Mouse (Mus musculus) CH12.LX (cell line): ENCODE results near the gene Hoxa11. TPM values are rescaled to one million over a fixed set of nuclear protein-coding genes. Genes with fewer than 3 reads are reported as not detected.

Experiments
- DNase-seq: peaks from one replicate; pipeline ENCODE4 v3.0.0-alpha.2; 2013; ENCODE audit errors: extremely low read depth
- H3K27ac ChIP-seq: 2 replicates; pipeline ENCODE4 v1.5.1; 2012; ENCODE audit warnings: low read depth, mild to moderate bottlenecking, control low read depth, moderate library complexity; ENCODE audit not compliant: insufficient read depth
- H3K27me3 ChIP-seq: replicated peaks from 2 replicates; pipeline ENCODE3; 2012; ENCODE audit warnings: inconsistent platforms
- H3K36me3 ChIP-seq, 2 experiments: replicated peaks in 1 of 2; 2 replicates each; pipeline versions ENCODE3 to v1.6.1; 2012; ENCODE audit warnings: inconsistent platforms in 1 of 2, low read length in 1 of 2, mild to moderate bottlenecking in 1 of 2, mixed read lengths in 1 of 2, moderate library complexity in 1 of 2; ENCODE audit not compliant: control insufficient read depth in 1 of 2, insufficient read depth in 1 of 2
- H3K4me1 ChIP-seq, 2 experiments: 2 replicates each; pipeline ENCODE4 v1.6.1; 2012; ENCODE audit warnings: inconsistent platforms in 1 of 2, moderate library complexity in 1 of 2; ENCODE audit not compliant: insufficient read depth in 2 of 2, control insufficient read depth in 1 of 2
- H3K4me2 ChIP-seq: 2 replicates; pipeline ENCODE4 v1.6.1; 2012; ENCODE audit warnings: low read depth, mild to moderate bottlenecking, control low read depth; ENCODE audit not compliant: poor library complexity, insufficient read depth, severe bottlenecking
- H3K4me3 ChIP-seq, 3 experiments: fragments of 150-350 bp in 1 of 3; sonication (generic) in 1 of 3; replicated peaks in 1 of 3; 2 replicates each; pipeline versions ENCODE3 to v1.5.1; 2011 to 2012; ENCODE audit warnings: low read depth in 2 of 3, low read length in 2 of 3, mild to moderate bottlenecking in 2 of 3, moderate library complexity in 2 of 3, control low read depth in 1 of 3, improper control_type of control experiment in 1 of 3, inconsistent platforms in 1 of 3, mixed read lengths in 1 of 3; ENCODE audit not compliant: poor library complexity in 1 of 3
- H3K79me2 ChIP-seq: replicated peaks from 2 replicates; pipeline ENCODE4 v1.6.1; 2012; ENCODE audit warnings: mild to moderate bottlenecking, moderate library complexity; ENCODE audit not compliant: control insufficient read depth, poor library complexity, insufficient read depth, severe bottlenecking; ENCODE audit errors: extremely low read depth
- H3K9ac ChIP-seq: 2 replicates; pipeline ENCODE4 v1.6.1; 2012; ENCODE audit warnings: low read depth, mild to moderate bottlenecking, control low read depth, moderate library complexity; ENCODE audit not compliant: insufficient read depth
- H3K9me3 ChIP-seq: replicated peaks from 2 replicates; pipeline ENCODE3; 2012; ENCODE audit warnings: low read length, inconsistent platforms, mixed read lengths
- BHLHE40 ChIP-seq: IDR thresholded peaks from 2 replicates; pipeline ENCODE4 v1.6.1; 2011; ENCODE audit warnings: mild to moderate bottlenecking, low read depth, low read length, improper control_type of control experiment
- CHD1 ChIP-seq: IDR thresholded peaks from 2 replicates; pipeline ENCODE4 v1.6.1; 2012; ENCODE audit warnings: low read depth, low read length, improper control_type of control experiment, inconsistent platforms
- CHD2 ChIP-seq: IDR thresholded peaks from 2 replicates; pipeline ENCODE4 v1.6.1; 2011; ENCODE audit warnings: low read length, improper control_type of control experiment
- CTCF ChIP-seq, 2 experiments: IDR thresholded peaks in 1 of 2; conservative IDR thresholded peaks in 1 of 2; 2 replicates each; pipeline ENCODE4 v1.5.1; 2011 to 2012; ENCODE audit warnings: low read depth in 2 of 2, low read length in 2 of 2, improper control_type of control experiment in 1 of 2, inconsistent platforms in 1 of 2, mild to moderate bottlenecking in 1 of 2, moderate library complexity in 1 of 2
- E2F4 ChIP-seq: IDR thresholded peaks from 2 replicates; pipeline ENCODE4 v1.6.1; 2011; ENCODE audit warnings: low read depth, low read length, improper control_type of control experiment; ENCODE audit not compliant: insufficient replicate concordance
- ELF1 ChIP-seq: IDR thresholded peaks from 2 replicates; pipeline ENCODE4 v1.6.1; 2014; ENCODE audit warnings: low read depth, mild to moderate bottlenecking, inconsistent platforms, low read length, improper control_type of control experiment
- EP300 ChIP-seq: IDR thresholded peaks from 2 replicates; pipeline ENCODE4 v1.6.1; 2011; ENCODE audit warnings: low read length, improper control_type of control experiment
- ETS1 ChIP-seq: conservative IDR thresholded peaks from 2 replicates; pipeline ENCODE4 v1.6.1; 2012; ENCODE audit warnings: low read depth, mild to moderate bottlenecking, inconsistent platforms, low read length, improper control_type of control experiment, moderate library complexity
- GABPA ChIP-seq: IDR thresholded peaks from 2 replicates; pipeline ENCODE4 v1.6.1; 2012; ENCODE audit warnings: low read depth, low read length, improper control_type of control experiment, inconsistent platforms; ENCODE audit not compliant: insufficient replicate concordance
- HCFC1 ChIP-seq: IDR thresholded peaks from 2 replicates; pipeline ENCODE4 v1.6.1; 2012; ENCODE audit warnings: low read depth, mild to moderate bottlenecking, inconsistent platforms, low read length, improper control_type of control experiment
- IRF4 ChIP-seq: IDR thresholded peaks from 2 replicates; pipeline ENCODE4 v1.6.1; 2014; ENCODE audit warnings: low read depth, mild to moderate bottlenecking, inconsistent platforms, low read length, improper control_type of control experiment
- JUN ChIP-seq: IDR thresholded peaks from 2 replicates; pipeline ENCODE4 v1.6.1; 2011; ENCODE audit warnings: low read depth, mild to moderate bottlenecking, low read length, improper control_type of control experiment, moderate library complexity; ENCODE audit not compliant: insufficient read depth
- JUND ChIP-seq: conservative IDR thresholded peaks from 2 replicates; pipeline ENCODE4 v1.6.1; 2011; ENCODE audit warnings: low read depth, low read length, improper control_type of control experiment
- KAT2A ChIP-seq: IDR thresholded peaks from 2 replicates; pipeline ENCODE4 v1.6.1; 2012; ENCODE audit warnings: low read length, improper control_type of control experiment, inconsistent platforms; ENCODE audit not compliant: insufficient replicate concordance
- MAFK ChIP-seq: IDR thresholded peaks from 2 replicates; pipeline ENCODE4 v1.6.1; 2011; ENCODE audit warnings: low read length, improper control_type of control experiment; ENCODE audit not compliant: insufficient replicate concordance
- MAX ChIP-seq: IDR thresholded peaks from 2 replicates; pipeline ENCODE4 v1.6.1; 2011; ENCODE audit warnings: low read length, improper control_type of control experiment
- MAZ ChIP-seq: IDR thresholded peaks from 2 replicates; pipeline ENCODE4 v1.6.1; 2012; ENCODE audit warnings: low read depth, mild to moderate bottlenecking, inconsistent platforms, low read length, improper control_type of control experiment, moderate library complexity
- MXI1 ChIP-seq: IDR thresholded peaks from 2 replicates; pipeline ENCODE4 v1.6.1; 2011; ENCODE audit warnings: mild to moderate bottlenecking, low read depth, low read length, improper control_type of control experiment
- MYC ChIP-seq: IDR thresholded peaks from 2 replicates; pipeline ENCODE4 v1.6.1; 2011; ENCODE audit warnings: low read depth, mild to moderate bottlenecking, improper control_type of control experiment, low read length
- NELFE ChIP-seq: IDR thresholded peaks from 2 replicates; pipeline ENCODE4 v1.6.1; 2011; ENCODE audit warnings: low read depth, low read length, improper control_type of control experiment
- NRF1 ChIP-seq: IDR thresholded peaks from 2 replicates; pipeline ENCODE4 v1.6.1; 2014; ENCODE audit warnings: low read depth, mild to moderate bottlenecking, inconsistent platforms, low read length, improper control_type of control experiment, moderate library complexity
- PAX5 ChIP-seq: IDR thresholded peaks from 2 replicates; pipeline ENCODE4 v1.6.1; 2012; ENCODE audit warnings: low read length, inconsistent platforms, mixed read lengths
- POLR2A ChIP-seq: IDR thresholded peaks from 2 replicates; pipeline ENCODE4 v1.6.1; 2011; ENCODE audit warnings: low read depth, mild to moderate bottlenecking, improper control_type of control experiment, low read length
- RAD21 ChIP-seq: IDR thresholded peaks from 2 replicates; pipeline ENCODE4 v1.6.1; 2011; ENCODE audit warnings: low read depth, mild to moderate bottlenecking, low read length, improper control_type of control experiment, moderate library complexity
- SMC3 ChIP-seq: IDR thresholded peaks from 2 replicates; pipeline ENCODE4 v1.6.1; 2011; ENCODE audit warnings: low read depth, low read length, improper control_type of control experiment
- TCF12 ChIP-seq: IDR thresholded peaks from 2 replicates; pipeline ENCODE4 v1.6.1; 2014; ENCODE audit warnings: low read depth, mild to moderate bottlenecking, inconsistent platforms, low read length, improper control_type of control experiment
- USF1 ChIP-seq: IDR thresholded peaks from 2 replicates; pipeline ENCODE4 v1.6.1; 2014; ENCODE audit warnings: low read depth, mild to moderate bottlenecking, inconsistent platforms, low read length, improper control_type of control experiment
- ZC3H11A ChIP-seq: IDR thresholded peaks from 2 replicates; pipeline ENCODE4 v1.6.1; 2012; ENCODE audit warnings: low read depth, mild to moderate bottlenecking, inconsistent platforms, low read length, improper control_type of control experiment
- ZKSCAN1 ChIP-seq: IDR thresholded peaks from 2 replicates; pipeline ENCODE4 v1.6.1; 2012; ENCODE audit warnings: low read depth, inconsistent platforms, low read length, improper control_type of control experiment, borderline replicate concordance
- ZMIZ1 ChIP-seq: IDR thresholded peaks from 2 replicates; pipeline ENCODE4 v1.6.1; 2012; ENCODE audit warnings: low read depth, mild to moderate bottlenecking, inconsistent platforms, low read length, improper control_type of control experiment
- ZNF384 ChIP-seq: IDR thresholded peaks from 2 replicates; pipeline ENCODE4 v1.6.1; 2012; ENCODE audit warnings: low read depth, low read length, improper control_type of control experiment, inconsistent platforms
- dilution Hi-C: fragments of 300-500 bp; cut with MboI; formaldehyde crosslinking; loops from 2 replicates; pipeline ENCODE4 v1.14.3; 2020; ENCODE audit warnings: low sequenced_read_pairs; ENCODE audit not compliant: extremely low pct_unique_long_range_greater_than_20kb, extremely low pct_ligation_motif_present
- in situ Hi-C: fragments of 300-500 bp; cut with MboI; formaldehyde crosslinking; loops from 3 replicates; pipeline ENCODE4 v1.14.3; 2019; ENCODE audit warnings: low sequenced_read_pairs, low pct_ligation_motif_present, low pct_unique_long_range_greater_than_20kb, mixed read lengths
- polyA plus RNA-seq: library from polyadenylated mRNA; unstranded; fragments of >175 nt; gene quantifications from 2 replicates; pipeline ENCODE4 v1.2.1, GENCODE M21; 2012; ENCODE audit warnings: low read depth; ENCODE audit not compliant: insufficient read length
- total RNA-seq, 2 experiments: library from RNA; depleted of rRNA; stranded (reverse); fragments of 300-350 nt in 1 of 2; fragments of >200 nt in 1 of 2; gene quantifications; 2 replicates each; pipeline ENCODE4 v1.2.3; 2012 to 2014

The Hoxa11 gene
- total and polyA plus RNA-seq, 3 experiments = not detected

- in situ Hi-C loops = loop anchor here (25.0 kb wide), 1 partner anchor 312 kb away; no protein-coding TSS in a partner anchor
- DNase-seq = no peak
- Histone ChIP-seq H3K36me3 (no peaks in the 10 kb centered on the region), H3K79me2 (no peaks in the 10 kb centered on the region), H3K27ac (no peak overlapping the region), H3K9ac (no peak overlapping the region), H3K9me3 (no peaks in the 10 kb centered on the region), H3K27me3 (no peaks in the 10 kb centered on the region), H3K4me1 (peaks cover 0 to 8% of the 10 kb centered on the region in 2 experiments; a peak in 2 of 4 replicates), H3K4me2 (no peak overlapping the region), H3K4me3 (no peak overlapping the region)
- dilution Hi-C loops = no loop called here
- TF ChIP-seq ZC3H11A = no peak
- TF ChIP-seq PAX5 = no peak
- TF ChIP-seq ZNF384 = no peak
- TF ChIP-seq ZMIZ1 = no peak
- TF ChIP-seq TCF12 = no peak
- TF ChIP-seq SMC3 = no peak
- TF ChIP-seq ELF1 = no peak
- TF ChIP-seq MXI1 = no peak
- TF ChIP-seq EP300 = no peak
- TF ChIP-seq NRF1 = no peak
- TF ChIP-seq IRF4 = no peak
- no peak for TF ChIP-seq CHD2
- TF ChIP-seq E2F4 = no peak
- TF ChIP-seq NELFE = no peak
- no peak for TF ChIP-seq JUND
- no peak for TF ChIP-seq MAX
- no peak for TF ChIP-seq KAT2A
- no peak for TF ChIP-seq MAZ
Observed at GRCm38 (mm10) chr6:52275563-52276280, 30.1 kb upstream of the Hoxa11 start.

DNA sequence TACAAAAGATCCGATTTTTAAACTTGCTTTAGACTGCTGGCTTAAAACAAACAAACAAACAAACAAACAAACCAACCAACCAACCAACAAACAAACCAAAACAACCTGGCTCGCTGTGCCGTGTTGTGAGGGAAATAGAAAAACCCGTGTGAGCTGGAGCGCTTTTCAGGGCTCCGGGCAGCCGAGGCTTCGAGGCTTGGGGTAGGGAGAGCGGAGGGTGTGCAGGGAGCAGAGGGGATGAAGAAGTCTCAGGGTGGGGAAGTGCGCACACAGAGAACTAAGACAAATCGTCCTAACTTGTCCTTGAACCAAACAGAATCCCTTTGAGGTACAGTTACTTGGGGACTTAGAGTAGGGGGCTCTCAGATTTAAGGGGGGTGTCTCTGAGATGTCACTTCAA lies 29.0 kb upstream of the Hoxa11 start:
- no peak for TF ChIP-seq CHD1
- no peak for TF ChIP-seq PAX5
- TF ChIP-seq MAZ = no peak
- TF ChIP-seq ETS1 = no peak
- no peak for TF ChIP-seq USF1
- TF ChIP-seq CHD2 = no peak
- no peak for TF ChIP-seq MAFK
- no peak for TF ChIP-seq E2F4
- no peak for TF ChIP-seq JUN
- TF ChIP-seq MXI1 = no peak
- TF ChIP-seq MYC = no peak
- TF ChIP-seq GABPA = no peak
- TF ChIP-seq ZKSCAN1 = no peak
- no peak for TF ChIP-seq CTCF (conservative IDR thresholded peaks at IDR 0.05 in 1 of 2, IDR thresholded peaks at IDR 0.05 in 1 of 2; ENCODE audit: low read depth in 2 of 2, low read length in 2 of 2)
- TF ChIP-seq HCFC1 = no peak
- TF ChIP-seq MAX = no peak
- no peak for TF ChIP-seq POLR2A
- TF ChIP-seq BHLHE40 = no peak
- no peak for TF ChIP-seq ZNF384
- no peak for TF ChIP-seq RAD21
- TF ChIP-seq, all 38 proteins: peak for 0
- no peaks in the 10 kb centered on the region for H3K36me3 ChIP-seq
- in situ Hi-C loops (loop anchor here (25.0 kb wide), 1 partner anchor 638 kb away; no protein-coding TSS in a partner anchor), dilution Hi-C loops (no loop called here)
- H3K27ac ChIP-seq = no peak overlapping the region
- H3K27me3 ChIP-seq = no peaks in the 10 kb centered on the region
- H3K4me1 ChIP-seq = peaks cover 0 to 10% of the 10 kb centered on the region in 2 experiments; a peak in 2 of 4 replicates
- no peak overlapping the region for H3K4me3 ChIP-seq
- H3K9me3 ChIP-seq = no peaks in the 10 kb centered on the region
- H3K79me2 ChIP-seq = no peaks in the 10 kb centered on the region
- H3K4me2 ChIP-seq = no peak overlapping the region
- H3K9ac ChIP-seq = no peak overlapping the region
- DNase-seq = no peak
